Mouse (Mus musculus) forebrain, postnatal 0 days (tissue): ENCODE measurements around the gene Ncbp2. TPM values are rescaled to one million over a fixed set of nuclear protein-coding genes. Genes with fewer than 3 reads are reported as not detected.

Experiments
- ATAC-seq: fragments of 200-750 bp; cut with Nextera tagmentation; 2 replicates; pipeline ENCODE4 v1.8.0; 2017; ENCODE audit warnings: mild to moderate bottlenecking, moderate library complexity
- DNase-seq: peaks from one replicate; pipeline ENCODE4 v3.0.0-alpha.2; 2015
- H3K27ac ChIP-seq: fragments of 300-500 bp; sonication (generic); 2 replicates; pipeline ENCODE4 v1.5.1; 2014; ENCODE audit warnings: low read depth, mild to moderate bottlenecking, antibody characterized with exemption, low read length, moderate library complexity, mixed read lengths
- H3K27me3 ChIP-seq: fragments of 300-500 bp; sonication (generic); 2 replicates; pipeline ENCODE4 v1.6.1; 2014; ENCODE audit warnings: mild to moderate bottlenecking, low read length, mixed read lengths; ENCODE audit not compliant: insufficient read depth
- H3K36me3 ChIP-seq: fragments of 300-500 bp; sonication (generic); 2 replicates; pipeline ENCODE4 v1.6.1; 2014; ENCODE audit warnings: mild to moderate bottlenecking, moderate library complexity; ENCODE audit not compliant: insufficient read depth
- H3K4me1 ChIP-seq: fragments of 300-500 bp; sonication (generic); 2 replicates; pipeline ENCODE4 v1.6.1; 2014; ENCODE audit warnings: antibody characterized with exemption; ENCODE audit not compliant: insufficient read depth
- H3K4me2 ChIP-seq: fragments of 300-500 bp; sonication (generic); 2 replicates; pipeline ENCODE4 v1.6.1; 2014; ENCODE audit warnings: low read depth, mild to moderate bottlenecking, moderate library complexity
- H3K4me3 ChIP-seq: fragments of 300-500 bp; sonication (generic); 2 replicates; pipeline ENCODE4 v1.5.1; 2014; ENCODE audit warnings: low read depth, low read length, mixed read lengths
- H3K9ac ChIP-seq: fragments of 300-500 bp; sonication (generic); 2 replicates; pipeline ENCODE4 v1.6.1; 2014; ENCODE audit warnings: mild to moderate bottlenecking
- H3K9me3 ChIP-seq: fragments of 300-500 bp; sonication (generic); 2 replicates; pipeline ENCODE4 v1.6.1; 2016; ENCODE audit warnings: low read length
- CTCF ChIP-seq: sonication (generic); IDR thresholded peaks from 2 replicates; pipeline ENCODE4 v1.5.1; 2016; ENCODE audit warnings: antibody characterized with exemption, control low read depth, low read depth
- WGBS: fragments of 180-500 bp; shearing (Covaris S2); extraction: QIAGEN DNeasy Blood & Tissue Kit; methylation state at CpG from one replicate; pipeline ENCODE4 v1.1.7; 2014; 5-methylcytosine and 5-hydroxymethylcytosine counted together
- polyA plus RNA-seq: library from polyadenylated mRNA; unstranded; fragments of >200 nt; fragmentation: Nextera tagmentation; extraction: Ambion mirVana; gene quantifications from 2 replicates; pipeline ENCODE4 v1.2.1, GENCODE M21; 2015
- total RNA-seq: library from RNA; depleted of rRNA; stranded (reverse); fragments of >200 nt; gene quantifications from 2 replicates; pipeline ENCODE4 v1.2.3, GENCODE M21; 2014; rRNA removed

The Ncbp2 gene
- total RNA-seq (29.9 and 39.3 TPM in 2 replicates), polyA plus RNA-seq (66.3 and 67.1 TPM in 2 replicates)

DNA sequence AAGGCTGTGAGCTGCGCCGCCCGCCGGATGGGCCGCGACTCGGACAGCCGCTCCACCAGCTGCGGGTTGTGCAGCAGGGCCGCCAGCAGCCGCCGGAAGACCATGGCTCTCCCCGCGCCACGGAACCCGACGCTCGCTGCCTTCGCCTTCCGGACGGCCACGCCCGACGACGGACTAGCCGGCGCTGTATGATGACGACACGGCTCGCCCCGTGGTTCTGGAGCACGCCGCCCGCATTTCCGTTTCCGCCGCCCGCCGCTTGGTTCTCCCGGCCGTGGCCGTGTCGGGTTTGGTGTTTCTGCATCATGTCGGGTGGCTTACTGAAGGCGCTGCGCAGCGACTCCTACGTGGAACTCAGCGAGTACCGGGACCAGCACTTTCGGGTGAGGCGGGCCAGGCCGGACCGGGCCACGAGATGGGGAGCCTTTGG, at the start of gene Ncbp2, which contains the start of gene 0610012G03Rik:
Gene Ncbp2 (plus strand): TSS at position 169 of the 430 bp plus-strand sequence.
Gene 0610012G03Rik (minus strand): TSS at position 150 of the 430 bp plus-strand sequence.
- Histone ChIP-seq H3K9me3 (no peaks in the 10 kb centered on the region), H3K4me2 (peak within 1 kb of the TSS; percentile 89), H3K9ac (peak within 1 kb of the TSS; percentile 90), H3K27ac (peak within 1 kb of the TSS; percentile 91), H3K27me3 (no peaks in the 10 kb centered on the region), H3K4me3 (peak within 1 kb of the TSS; percentile 93), H3K4me1 (peaks cover 16% of the 10 kb centered on the region), H3K36me3 (peaks cover 13% of the 10 kb centered on the region)
- TF ChIP-seq CTCF, result peak; percentile 34
- ATAC-seq, result peak; percentile 95
- DNase-seq, result peak; percentile 98
- under 1% methylated on average over 55 of the region's 55 CpGs for WGBS

- Histone ChIP-seq H3K4me1 (peaks cover 17% of the 10 kb centered on the region), H3K27me3 (no peaks in the 10 kb centered on the region), H3K4me2 (no peak overlapping the region), H3K4me3 (no peak overlapping the region), H3K36me3 (no peaks in the 10 kb centered on the region), H3K9me3 (no peaks in the 10 kb centered on the region), H3K27ac (peak overlapping the region; percentile 59), H3K9ac (no peak overlapping the region)
- no peak for TF ChIP-seq CTCF
- WGBS, result 64% methylated on average over 18 of the region's 18 CpGs
- DNase-seq (peak; percentile 65), ATAC-seq (peak; percentile 83)
Measured at GRCm38 (mm10) chr16:31898546-31899326, 49.6 kb upstream of the Ncbp2 start.

GRCm38 (mm10) chr16:31901886-31902285, 46.4 kb upstream of the Ncbp2 start:
- Histone ChIP-seq H3K4me3 (no peak overlapping the region), H3K4me2 (no peak overlapping the region), H3K4me1 (peaks cover 16% of the 10 kb centered on the region), H3K27me3 (no peaks in the 10 kb centered on the region), H3K36me3 (no peaks in the 10 kb centered on the region), H3K9me3 (no peaks in the 10 kb centered on the region), H3K27ac (no peak overlapping the region), H3K9ac (no peak overlapping the region)
- ATAC-seq, result no peak
- 78% methylated on average over 1 of the region's 1 CpGs for WGBS
- no peak for TF ChIP-seq CTCF
- DNase-seq, result no peak

DNA sequence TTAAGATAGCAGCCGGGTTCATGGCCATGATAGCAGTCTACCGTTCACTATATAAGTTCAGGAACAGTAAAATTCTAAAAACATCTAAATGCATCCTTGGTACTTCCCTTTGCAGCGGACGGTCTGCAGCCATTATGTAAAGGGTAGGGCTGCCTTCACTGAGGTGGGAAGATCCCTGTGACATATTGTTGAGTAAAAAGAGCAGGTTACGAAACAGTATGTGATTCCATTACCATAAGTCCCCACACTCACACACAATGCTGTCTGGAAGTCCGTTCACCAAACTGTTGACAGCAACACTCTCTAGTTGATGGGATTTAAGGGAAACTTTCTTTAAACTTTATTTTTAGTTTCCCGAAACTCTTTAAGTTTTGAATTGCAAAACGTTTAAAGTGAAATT, 45.1 kb upstream of the Ncbp2 start:
- whole genome bisulfite sequencing, result 89% methylated on average over 8 of the region's 8 CpGs

DNA sequence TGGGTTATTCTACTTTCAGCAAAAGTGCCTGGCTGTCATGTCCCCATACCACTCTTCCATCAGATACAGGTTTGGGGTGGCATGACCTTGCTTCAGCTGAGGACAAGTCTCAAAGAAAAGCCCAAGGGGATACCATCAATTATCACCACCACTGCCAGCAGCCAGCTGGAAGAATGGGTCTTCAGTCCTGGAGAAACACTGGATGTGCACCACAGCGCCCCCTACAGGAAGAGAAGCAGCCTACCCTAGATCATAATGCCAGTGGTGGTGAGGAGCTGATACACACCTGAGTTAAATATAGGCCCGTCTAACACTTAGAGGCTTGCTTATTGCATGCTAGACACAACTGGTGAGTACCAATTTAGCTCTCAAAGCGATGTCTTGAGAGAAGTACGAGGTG, 43.0 kb upstream of the Ncbp2 start:
- DNase-seq, result no peak
- no peak overlapping the region for H3K27ac ChIP-seq
- no peak overlapping the region for H3K4me2 ChIP-seq
- ATAC-seq, result no peak
- WGBS, result 80% methylated on average over 4 of the region's 4 CpGs
- H3K27me3 ChIP-seq, result no peaks in the 10 kb centered on the region
- peak; percentile 48 for TF ChIP-seq CTCF
- no peaks in the 10 kb centered on the region for H3K4me1 ChIP-seq
- H3K9me3 ChIP-seq, result no peaks in the 10 kb centered on the region
- no peaks in the 10 kb centered on the region for H3K36me3 ChIP-seq
- H3K9ac ChIP-seq, result no peak overlapping the region
- H3K4me3 ChIP-seq, result no peak overlapping the region

More for the DNA sequence above, 45.1 kb upstream of the Ncbp2 start:
- DNase-seq (no peak), ATAC-seq (no peak)
- no peak overlapping the region for H3K27ac ChIP-seq
- no peak overlapping the region for H3K4me3 ChIP-seq
- no peak overlapping the region for H3K4me2 ChIP-seq
- H3K9ac ChIP-seq, result no peak overlapping the region
- H3K36me3 ChIP-seq, result no peaks in the 10 kb centered on the region
- peaks cover 3% of the 10 kb centered on the region; the same call in 1 of the 2 replicates for H3K4me1 ChIP-seq
- H3K9me3 ChIP-seq, result no peaks in the 10 kb centered on the region
- no peaks in the 10 kb centered on the region for H3K27me3 ChIP-seq
- TF ChIP-seq CTCF, result no peak

- ATAC-seq, result peak; percentile 53
- Histone ChIP-seq H3K9me3 (no peaks in the 10 kb centered on the region), H3K4me3 (no peak overlapping the region), H3K27me3 (no peaks in the 10 kb centered on the region), H3K36me3 (no peaks in the 10 kb centered on the region), H3K27ac (0 out of 2 replicates have a peak overlapping the region, but pooled peaks have one; percentile 2), H3K4me2 (no peak overlapping the region; the same call in 1 of the 2 replicates), H3K4me1 (no peaks in the 10 kb centered on the region), H3K9ac (peak overlapping the region; percentile 6; the same call in 1 of the 2 replicates)
- TF ChIP-seq CTCF, result no peak
- DNase-seq, result no peak
- WGBS, result 35% methylated on average over 20 of the region's 20 CpGs
Measured at GRCm38 (mm10) chr16:31905891-31906825, 42.2 kb upstream of the Ncbp2 start.
